Mouse (Mus musculus): Measurements from ENCODE around the gene Dhx9. TPM values are rescaled to one million over a fixed set of nuclear protein-coding genes. Genes with fewer than 3 reads are reported as not detected.
A peak's percentile ranks its signal among the peaks of the same experiment; 100 is the strongest.
"Not testable (repeated sequence)": the region's sequence is repeated elsewhere in the genome, so short reads cannot be mapped to it uniquely, and the experiment has no call there.

Gene Dhx9
- polyA plus RNA-seq, 1 experiment from 2014 or later = 47.3 TPM

DNA sequence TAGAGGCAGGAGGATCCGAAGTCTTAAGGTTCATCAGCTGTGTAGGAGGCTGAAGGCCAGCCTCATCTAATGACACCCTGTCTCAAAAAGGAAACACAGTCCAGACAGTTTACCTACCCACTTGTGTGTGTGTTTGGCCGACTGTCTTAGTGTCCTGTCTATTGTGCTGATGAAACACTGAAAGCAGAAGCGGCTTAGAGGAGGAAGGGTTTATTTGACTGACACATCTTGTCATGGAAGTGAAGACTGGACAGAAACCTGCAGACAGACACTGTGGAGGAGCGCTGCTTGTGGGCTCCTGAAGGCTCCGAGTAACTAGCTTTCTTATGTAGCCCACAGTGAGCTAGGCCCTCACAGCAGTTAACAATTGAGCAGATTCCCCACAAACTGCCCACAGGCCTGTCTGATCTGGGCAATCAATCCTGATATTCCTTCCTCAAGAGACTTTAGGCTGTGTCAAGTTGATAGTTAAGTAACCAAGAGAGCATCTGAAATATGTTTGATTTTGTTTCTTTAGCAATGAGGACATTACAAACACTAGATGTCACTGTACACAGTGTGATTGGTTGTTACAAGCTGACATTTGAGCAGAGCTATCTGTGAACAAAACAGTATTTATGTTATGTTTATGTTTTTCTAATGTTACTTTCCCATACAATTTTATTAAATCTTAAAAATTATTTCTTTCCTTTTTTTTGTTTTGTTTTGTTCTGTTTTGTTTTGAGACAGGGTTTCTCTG lies 53.4 kb downstream of the Dhx9 start:
- Histone ChIP-seq H3K36me3 (no peaks in the 10 kb centered on the region), H3K27ac (no peak overlapping the region), H3K9me3 (replicated peaks) (no peaks in the 10 kb centered on the region), H3K4me1 (no peaks in the 10 kb centered on the region), H3K4me2 (replicated peaks) (no peak overlapping the region), H3K9ac (no peak overlapping the region), H3K4me3 (no peak overlapping the region), H3K27me3 (no peaks in the 10 kb centered on the region)
- WGBS = 80% methylated on average over 5 of the region's 5 CpGs
- ATAC-seq (ENCODE audit: low FRiP score) = no peak

DNA sequence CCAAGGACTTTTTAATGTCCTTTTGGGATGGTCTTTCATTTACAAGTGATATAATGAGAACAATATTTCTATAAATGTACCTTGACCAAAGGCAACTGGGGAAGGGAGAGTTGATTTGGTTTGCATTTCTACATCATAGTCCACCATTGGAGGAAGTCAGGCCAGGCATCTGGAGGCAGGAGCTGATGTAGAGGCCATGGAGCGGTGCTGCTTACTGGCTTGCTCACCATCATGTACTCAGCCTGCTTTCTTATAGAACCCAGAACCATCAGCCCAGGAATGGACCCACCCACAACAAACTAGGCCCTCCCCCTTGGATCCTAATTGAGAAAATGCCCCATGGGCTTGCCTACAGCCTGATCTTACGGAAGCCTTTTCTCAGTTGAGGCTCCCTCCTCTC lies 55.1 kb downstream of the Dhx9 start:
- H3K27me3 ChIP-seq = no peaks in the 10 kb centered on the region
- ATAC-seq (ENCODE audit: low FRiP score) = no peak
- 87% methylated on average over 2 of the region's 2 CpGs for WGBS

DNA sequence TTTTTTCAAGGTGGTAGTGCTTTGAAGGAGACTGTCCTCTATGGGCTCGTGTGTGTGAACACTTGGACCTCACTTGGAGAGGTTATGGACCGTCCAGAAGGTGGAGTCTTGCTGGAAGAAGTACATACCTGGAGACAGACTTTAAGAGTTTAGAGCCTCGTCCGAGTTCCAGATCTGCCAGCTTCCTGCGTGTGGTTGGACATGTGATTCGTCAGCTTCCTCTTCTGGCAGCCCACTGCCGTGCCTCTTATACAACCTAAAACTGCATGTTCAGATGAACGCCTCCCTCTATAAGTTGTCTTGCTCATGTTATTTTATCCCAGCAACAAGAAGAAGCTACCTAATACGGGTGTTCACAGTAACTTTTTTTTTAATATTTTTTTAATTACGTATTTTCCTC lies 55.8 kb downstream of the Dhx9 start:
- Histone ChIP-seq H3K4me2 (replicated peaks) (no peak overlapping the region), H3K36me3 (no peaks in the 10 kb centered on the region), H3K9ac (no peak overlapping the region), H3K4me3 (no peak overlapping the region), H3K27me3 (peaks cover 2% of the 10 kb centered on the region; the same call in 1 of the 2 replicates), H3K27ac (no peak overlapping the region), H3K4me1 (no peaks in the 10 kb centered on the region), H3K9me3 (replicated peaks) (no peaks in the 10 kb centered on the region)
- WGBS = 89% methylated on average over 10 of the region's 10 CpGs
- ATAC-seq (ENCODE audit: low FRiP score) = no peak

More for the DNA sequence above, 55.1 kb downstream of the Dhx9 start:
- H3K27ac ChIP-seq = no peak overlapping the region
- H3K9ac ChIP-seq = no peak overlapping the region
- H3K36me3 ChIP-seq = no peaks in the 10 kb centered on the region
- H3K4me2 ChIP-seq (replicated peaks) = no peak overlapping the region
- no peak overlapping the region for H3K4me3 ChIP-seq
- no peaks in the 10 kb centered on the region for H3K4me1 ChIP-seq
- no peaks in the 10 kb centered on the region for H3K9me3 ChIP-seq (replicated peaks)

DNA sequence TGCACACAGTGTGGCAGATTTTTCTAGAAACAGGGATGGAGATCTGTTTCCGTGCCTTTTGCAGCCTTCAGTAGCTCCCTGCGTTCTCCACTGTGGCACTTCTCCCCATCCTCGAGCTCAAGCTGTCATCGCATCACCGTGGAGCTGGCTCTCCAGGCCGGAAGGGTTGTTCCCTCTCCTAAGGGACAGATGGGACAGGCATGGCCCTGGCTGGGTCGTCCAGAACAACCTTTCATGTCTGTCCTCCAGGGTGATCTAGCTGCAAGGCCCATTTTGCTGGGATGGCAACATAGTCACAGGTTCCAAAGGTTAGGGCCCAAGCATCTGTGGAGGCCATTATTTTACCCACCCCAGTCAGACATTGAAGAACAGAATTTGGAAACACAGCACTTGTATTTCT lies 56.3 kb downstream of the Dhx9 start:
- H3K4me3 ChIP-seq = no peak overlapping the region
- H3K9ac ChIP-seq = no peak overlapping the region
- no peaks in the 10 kb centered on the region for H3K36me3 ChIP-seq
- H3K9me3 ChIP-seq (replicated peaks) = no peaks in the 10 kb centered on the region
- H3K4me2 ChIP-seq (replicated peaks) = no peak overlapping the region
- H3K27me3 ChIP-seq = peaks cover 5% of the 10 kb centered on the region; the same call in 1 of the 2 replicates
- no peak for ATAC-seq (ENCODE audit: low FRiP score)
- no peaks in the 10 kb centered on the region for H3K4me1 ChIP-seq
- no peak overlapping the region for H3K27ac ChIP-seq
- WGBS = 70% methylated on average over 7 of the region's 7 CpGs

DNA sequence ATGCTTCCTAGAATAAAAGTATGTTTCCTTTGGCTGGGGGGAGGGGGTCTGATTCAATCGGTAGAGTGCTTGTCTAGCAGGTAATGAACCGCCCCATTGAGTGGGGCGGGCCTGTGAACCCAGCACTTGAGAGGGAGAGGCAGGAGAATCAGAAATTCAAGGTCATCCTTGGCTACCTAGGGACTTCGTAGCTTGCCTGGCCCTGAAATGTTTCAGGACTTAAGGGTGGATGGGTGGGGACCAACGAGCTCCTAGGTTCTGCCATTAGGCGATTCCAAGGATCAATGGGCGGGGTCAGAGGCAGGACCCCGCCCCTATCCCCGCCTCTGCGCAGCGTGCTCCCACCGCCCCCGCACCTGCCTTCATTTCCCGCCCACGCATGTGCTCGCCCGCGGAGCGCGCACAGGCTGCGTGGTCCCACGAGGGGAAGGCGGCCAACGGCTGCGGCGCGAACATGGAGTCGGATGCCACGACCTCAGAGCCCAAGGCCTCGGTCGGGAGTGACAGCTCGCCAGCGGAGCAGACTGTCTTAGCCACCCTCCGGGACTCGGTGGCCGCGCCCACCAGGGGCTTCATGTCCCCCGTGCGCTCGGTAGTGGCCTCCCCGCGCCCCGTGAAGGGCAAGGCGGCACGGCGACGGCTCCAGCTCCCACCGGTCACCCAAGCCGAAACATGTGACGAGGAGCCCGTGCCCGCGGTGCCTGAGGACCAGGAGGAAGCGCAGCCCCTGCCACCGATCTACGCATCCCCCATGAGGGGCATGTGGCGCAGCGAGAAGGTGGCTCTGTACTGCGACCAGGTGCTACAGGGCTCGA lies 62.5 kb downstream of the Dhx9 start, which contains the start of gene Shcbp1l:
Shcbp1l (plus strand) TSS at position 393 of the 815 bp plus-strand sequence.
- Histone ChIP-seq H3K9ac (peak within 1 kb of the TSS; percentile 48), H3K9me3 (replicated peaks) (no peaks in the 10 kb centered on the region), H3K4me2 (replicated peaks) (peak within 1 kb of the TSS; percentile 91), H3K4me1 (peaks cover 14% of the 10 kb centered on the region), H3K27ac (no peak within 1 kb of the TSS), H3K36me3 (no peaks in the 10 kb centered on the region), H3K4me3 (peak within 1 kb of the TSS; percentile 52), H3K27me3 (peaks cover 22% of the 10 kb centered on the region)
- 2% methylated on average over 60 of the region's 60 CpGs for WGBS
- ATAC-seq (ENCODE audit: low FRiP score) = peak; percentile 91

DNA sequence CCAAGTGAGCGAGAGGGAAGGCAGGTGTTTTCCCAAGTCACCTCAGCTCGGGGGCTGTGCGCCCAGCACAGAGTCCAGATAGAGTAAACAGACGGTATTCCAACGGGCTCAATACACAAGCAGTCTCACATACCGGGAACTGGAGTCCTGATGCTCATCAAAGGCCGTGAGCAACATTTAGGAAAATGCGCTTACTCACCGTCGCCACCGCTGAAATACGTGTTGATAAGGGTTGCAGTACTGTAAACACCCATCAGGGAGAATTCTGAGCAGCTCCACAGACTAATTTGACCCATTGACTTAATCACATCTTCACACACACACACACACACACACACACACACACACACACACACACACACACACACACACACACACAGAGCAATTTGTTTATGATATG lies 63.2 kb downstream of the Dhx9 start:
- Histone ChIP-seq H3K4me2 (replicated peaks) (peak overlapping the region; percentile 91), H3K36me3 (no peaks in the 10 kb centered on the region), H3K9ac (no peak overlapping the region), H3K9me3 (replicated peaks) (no peaks in the 10 kb centered on the region), H3K4me1 (peaks cover 14% of the 10 kb centered on the region), H3K27me3 (peaks cover 22% of the 10 kb centered on the region), H3K4me3 (peak overlapping the region; percentile 52), H3K27ac (no peak overlapping the region)
- WGBS = 41% methylated on average over 12 of the region's 12 CpGs
- ATAC-seq (ENCODE audit: low FRiP score) = peak; percentile 27; the same call in 1 of the 2 replicates

DNA sequence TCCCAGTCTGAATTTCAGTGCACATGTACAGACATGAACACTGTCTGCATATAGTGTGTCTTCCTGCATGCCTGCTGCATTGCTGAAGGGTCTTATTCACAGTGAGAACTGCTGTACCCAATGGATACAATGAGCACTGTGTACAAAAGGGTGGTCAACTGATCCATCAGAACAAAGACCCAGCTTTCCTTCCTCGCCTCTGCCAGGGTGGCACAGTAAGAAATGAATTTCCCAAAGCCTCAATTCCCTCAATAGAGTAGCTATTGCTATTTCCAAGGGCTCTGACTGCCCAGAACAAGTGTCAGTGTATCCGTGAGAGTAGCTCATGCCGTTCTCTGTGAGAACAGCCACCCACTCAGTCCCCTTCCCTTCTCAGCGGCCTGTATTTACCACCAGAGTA lies 69.7 kb downstream of the Dhx9 start:
- H3K27me3 ChIP-seq; ATAC-seq (ENCODE audit: low FRiP score); H3K9me3 ChIP-seq (replicated peaks); H3K4me1 ChIP-seq; H3K36me3 ChIP-seq; H3K4me3 ChIP-seq; H3K9ac ChIP-seq; H3K4me2 ChIP-seq (replicated peaks); H3K27ac ChIP-seq: not testable (repeated sequence)
- 59% methylated on average over 4 of the region's 4 CpGs for WGBS

DNA sequence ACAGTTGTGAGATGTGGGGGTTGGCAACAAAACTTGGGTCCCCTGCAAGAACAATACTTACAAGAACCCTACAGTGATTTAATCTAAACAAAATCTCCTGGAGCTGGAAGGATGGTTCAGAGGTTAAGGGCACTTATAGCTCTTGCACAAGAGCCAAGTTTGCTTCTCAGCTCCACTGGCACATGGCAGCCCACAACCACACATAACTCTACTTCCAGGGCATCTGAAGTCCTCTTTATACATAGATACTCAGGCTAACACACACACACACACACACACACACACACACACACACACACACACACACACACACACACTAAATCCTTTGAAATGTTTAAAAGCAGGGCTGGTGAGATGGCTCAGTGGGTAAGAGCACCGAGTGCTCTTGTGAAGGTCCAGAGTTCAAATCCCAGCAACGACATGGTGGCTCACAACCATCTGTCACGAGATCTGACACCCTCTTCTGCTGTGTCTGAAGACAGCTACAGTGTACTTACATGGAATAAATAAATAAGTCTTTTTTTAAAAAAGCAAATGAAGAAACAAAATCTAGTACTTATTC lies 71.1 kb downstream of the Dhx9 start:
- not testable (repeated sequence) for H3K4me3 ChIP-seq; H3K4me2 ChIP-seq (replicated peaks); H3K9me3 ChIP-seq (replicated peaks); ATAC-seq (ENCODE audit: low FRiP score); H3K9ac ChIP-seq; H3K27ac ChIP-seq; H3K27me3 ChIP-seq; H3K4me1 ChIP-seq; H3K36me3 ChIP-seq
- 92% methylated on average over 3 of the region's 3 CpGs for WGBS

DNA sequence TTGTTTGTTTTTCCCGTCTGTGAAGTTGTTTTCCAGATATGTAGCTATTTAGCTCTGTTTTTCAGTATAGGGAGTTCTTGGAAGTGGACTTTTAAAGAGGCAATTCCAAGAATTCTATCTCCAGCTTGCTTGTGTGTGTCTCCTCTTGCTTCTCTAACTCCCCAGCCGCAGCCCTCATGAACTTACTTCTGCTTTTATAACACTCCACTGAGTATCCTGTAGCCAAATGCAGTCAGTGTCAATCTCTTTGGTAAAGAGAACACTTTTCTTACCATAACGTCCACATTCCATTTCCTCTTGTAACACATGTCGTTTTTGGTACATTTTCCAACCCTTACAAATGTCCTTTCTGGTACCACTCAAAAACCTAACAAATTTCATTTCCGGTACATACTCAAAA lies 71.7 kb downstream of the Dhx9 start:
- H3K9me3 ChIP-seq (replicated peaks); H3K27ac ChIP-seq; H3K27me3 ChIP-seq; H3K4me1 ChIP-seq; H3K36me3 ChIP-seq; H3K9ac ChIP-seq; H3K4me2 ChIP-seq (replicated peaks); ATAC-seq (ENCODE audit: low FRiP score); H3K4me3 ChIP-seq: not testable (repeated sequence)
- WGBS = 74% methylated on average over 2 of the region's 5 CpGs

DNA sequence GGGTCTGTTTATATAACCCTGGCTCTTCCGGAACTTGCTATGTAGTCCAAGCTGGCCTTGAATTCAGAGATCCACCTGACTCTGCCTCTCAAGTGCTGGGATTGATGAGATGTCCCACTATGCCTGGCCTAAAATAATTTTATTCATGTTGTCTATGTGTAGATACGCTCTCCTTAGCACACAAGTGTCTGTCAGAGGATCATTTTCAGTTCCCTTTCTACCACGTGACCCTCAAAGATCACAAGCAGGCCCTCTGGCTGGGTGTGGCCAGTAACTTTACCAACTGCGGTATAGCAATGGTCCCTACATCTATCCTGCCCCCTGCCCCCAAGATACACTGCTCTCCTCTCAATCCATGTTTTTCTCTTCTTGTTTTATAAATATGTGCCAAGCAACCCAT lies 72.5 kb downstream of the Dhx9 start:
- Histone ChIP-seq H3K9me3 (replicated peaks) (no peaks in the 10 kb centered on the region), H3K4me3 (no peak overlapping the region), H3K27me3 (no peaks in the 10 kb centered on the region), H3K9ac (no peak overlapping the region), H3K4me1 (no peaks in the 10 kb centered on the region), H3K36me3 (no peaks in the 10 kb centered on the region), H3K4me2 (replicated peaks) (no peak overlapping the region), H3K27ac (no peak overlapping the region)
- no peak for ATAC-seq (ENCODE audit: low FRiP score)
- WGBS = 92% methylated on average over 4 of the region's 4 CpGs

DNA sequence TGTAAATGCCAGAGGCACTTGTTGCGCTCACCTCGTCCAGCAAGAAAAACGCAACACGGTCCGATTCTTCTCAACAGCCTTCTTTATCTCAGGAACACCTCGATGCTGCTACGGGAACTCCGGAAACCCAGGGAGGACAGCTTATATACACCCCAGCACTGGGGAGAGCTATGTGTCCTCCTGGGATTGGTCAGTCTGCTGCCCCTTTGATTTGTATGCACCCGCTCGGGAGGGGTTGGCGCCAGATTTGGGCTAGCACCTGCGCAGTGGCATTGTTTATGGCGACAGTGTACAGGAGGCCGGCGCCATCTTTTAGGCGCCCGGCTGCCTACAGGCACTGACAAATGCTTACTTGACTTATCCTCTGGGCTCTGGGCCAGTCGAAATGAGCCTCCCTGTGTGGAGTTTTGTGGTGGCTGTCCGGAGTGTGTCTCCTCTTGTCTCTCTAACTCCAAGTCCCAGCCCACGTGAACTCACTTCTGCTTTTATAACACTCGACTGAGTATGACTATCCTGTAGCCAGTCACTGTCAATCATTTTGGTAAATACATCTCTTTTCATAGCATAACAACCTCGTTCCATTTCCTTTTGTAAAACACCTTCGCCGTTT lies 73.2 kb downstream of the Dhx9 start:
- H3K4me1 ChIP-seq; H3K27me3 ChIP-seq; H3K9me3 ChIP-seq (replicated peaks); ATAC-seq (ENCODE audit: low FRiP score); H3K27ac ChIP-seq; H3K4me3 ChIP-seq; H3K4me2 ChIP-seq (replicated peaks); H3K36me3 ChIP-seq; H3K9ac ChIP-seq: not testable (repeated sequence)
- WGBS = 89% methylated on average over 24 of the region's 24 CpGs

DNA sequence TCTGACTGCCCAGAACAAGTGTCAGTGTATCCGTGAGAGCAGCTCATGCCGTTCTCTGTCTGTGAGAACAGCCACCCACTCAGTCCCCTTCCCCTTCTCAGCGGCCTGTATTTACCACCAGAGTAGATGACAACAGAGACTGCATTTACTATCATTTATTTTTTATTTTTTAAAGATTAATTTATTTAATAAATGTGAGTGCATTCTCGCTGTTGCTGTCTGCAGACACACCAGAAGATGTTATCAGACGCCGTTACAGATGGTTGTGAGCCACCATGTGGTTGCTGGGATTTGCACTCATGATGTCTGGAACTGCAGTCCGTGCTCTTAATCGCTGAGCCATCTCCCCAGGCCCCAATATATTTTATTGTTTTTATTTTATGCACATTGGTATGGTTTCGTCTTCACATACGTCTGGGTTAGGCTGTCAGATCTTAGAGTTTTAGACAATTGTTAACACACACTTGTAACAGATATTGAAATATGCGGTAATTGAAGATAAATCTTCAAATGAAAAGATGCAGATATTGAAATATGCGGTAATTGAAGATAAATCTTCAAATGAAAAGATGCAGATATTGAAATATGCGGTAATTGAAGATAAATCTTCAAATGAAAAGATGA lies 74.0 kb downstream of the Dhx9 start:
- not testable (repeated sequence) for H3K4me1 ChIP-seq; ATAC-seq (ENCODE audit: low FRiP score); H3K4me2 ChIP-seq (replicated peaks); H3K27ac ChIP-seq; H3K9ac ChIP-seq; H3K9me3 ChIP-seq (replicated peaks); H3K36me3 ChIP-seq; H3K27me3 ChIP-seq; H3K4me3 ChIP-seq
- WGBS = 86% methylated on average over 13 of the region's 13 CpGs
